In genomic region chr10:59791896-59792295, GRCm38 (mm10) we compare ENCODE assay signal across 32 mouse cellular contexts.
DNase-seq lines count a peak whose midpoint lies in the region; ATAC-seq and TF ChIP-seq lines count a peak whose summit lies in the region.
"Had no signal": no experiment of that assay in that cellular context is flagged by ENCODE, and none has a peak within 500 bp of the region (broad histone marks: within the 10 kb centered on the region; RNA-seq: fewer than 3 reads in every experiment).

No protein-coding gene starts in this region.

- no peaks in the 10 kb centered on the region for H3K27me3 ChIP-seq in kidney, adult 2 months (replicated peaks; ENCODE audit: control insufficient read depth, insufficient read depth, low read length)
- H3K27me3 ChIP-seq in kidney, embryonic 14.5 days (ENCODE audit: control insufficient read depth, insufficient read depth, low read length) = no peaks in the 10 kb centered on the region
- H3K27me3 ChIP-seq in hindbrain, embryonic 16.5 days (replicated peaks; ENCODE audit: control insufficient read depth, insufficient read depth, low read length) = no peaks in the 10 kb centered on the region
- H3K27me3 ChIP-seq: embryonic facial prominence, embryonic 13.5 days; hindbrain, embryonic 13.5 days; limb, embryonic 13.5 days; megakaryocyte, embryonic 14.5 days; midbrain, embryonic 13.5 days; stomach, embryonic 15.5 days had no signal

- H3K36me3 ChIP-seq in kidney, adult 2 months (ENCODE audit: control insufficient read depth, insufficient read depth, low read length) = no peaks in the 10 kb centered on the region
- H3K36me3 ChIP-seq in kidney, embryonic 14.5 days (ENCODE audit: control insufficient read depth, insufficient read depth, low read length) = peaks cover 11% of the 10 kb centered on the region; the same call in 1 of the 2 replicates
- H3K36me3 ChIP-seq in hindbrain, embryonic 16.5 days (ENCODE audit: control insufficient read depth, insufficient read depth, low read length) = 0 out of 2 replicates have a peak, but pooled peaks cover 4% of the 10 kb centered on the region

- TF ChIP-seq CTCF in kidney, adult 2 months (conservative IDR thresholded peaks at IDR 0.05; ENCODE audit: insufficient read depth, insufficient read length, low read depth, low read length) = no peak

- peak; percentile 39 for DNase-seq in kidney, adult 11 months
- no peak for DNase-seq in kidney, postnatal 10 days
- peak; percentile 65 for DNase-seq in kidney, adult 2 months
- DNase-seq in kidney, postnatal 36 days = peak; percentile 34 to 43
- DNase-seq in adipocyte (ENCODE audit: low spot score) = no peak
- DNase-seq: adrenal gland, adult 8-10 months; B cell, adult 2 months; cerebellum, adult 2 months; cerebellum, postnatal 25 days; gastrocnemius, postnatal 10 days; heart, postnatal 36 days; lung, adult 18-20 months; lung, postnatal 4 days; retina, postnatal 1 day; right cerebral cortex, postnatal 14 days; thymus, postnatal 14 days had no signal

- no peak overlapping the region for H3K27ac ChIP-seq in kidney, adult 2 months (ENCODE audit: insufficient read depth, low read depth, low read length)
- no peak overlapping the region for H3K27ac ChIP-seq in kidney, embryonic 14.5 days (ENCODE audit: low read depth, low read length)
- H3K27ac ChIP-seq in hindbrain, embryonic 16.5 days (ENCODE audit: low read depth, low read length) = no peak overlapping the region
- H3K27ac ChIP-seq: embryonic facial prominence, embryonic 13.5 days; forebrain, embryonic 10.5 days; limb, embryonic 13.5 days; midbrain, embryonic 13.5 days; stomach, embryonic 15.5 days had no signal

- 50% methylated on average over 5 of the region's 5 CpGs for WGBS in kidney, adult 2 months
- 73% methylated on average over 5 of the region's 5 CpGs for WGBS in kidney, embryonic 14.5 days
- WGBS in hindbrain, embryonic 16.5 days = 70% methylated on average over 5 of the region's 5 CpGs

- no peaks in the 10 kb centered on the region for H3K9me3 ChIP-seq in kidney, embryonic 14.5 days (ENCODE audit: control insufficient read depth, low read length)
- H3K9me3 ChIP-seq in hindbrain, embryonic 16.5 days (ENCODE audit: control insufficient read depth, low read length) = no peaks in the 10 kb centered on the region
- H3K9me3 ChIP-seq: embryonic facial prominence, embryonic 13.5 days; forebrain, embryonic 10.5 days; hindbrain, embryonic 13.5 days; limb, embryonic 13.5 days; megakaryocyte, embryonic 14.5 days; midbrain, embryonic 13.5 days; stomach, embryonic 15.5 days had no signal

- H3K4me1 ChIP-seq in kidney, adult 2 months (ENCODE audit: control insufficient read depth, insufficient read depth, low read length) = no peaks in the 10 kb centered on the region
- H3K4me1 ChIP-seq in kidney, embryonic 14.5 days (ENCODE audit: control insufficient read depth, insufficient read depth, low read length) = peaks cover 3% of the 10 kb centered on the region; the same call in 1 of the 2 replicates
- H3K4me1 ChIP-seq in hindbrain, embryonic 16.5 days (ENCODE audit: control insufficient read depth, insufficient read depth, low read depth, low read length) = no peaks in the 10 kb centered on the region
- H3K4me1 ChIP-seq: limb, embryonic 13.5 days; stomach, embryonic 15.5 days had no signal

- no peak overlapping the region for H3K4me2 ChIP-seq in kidney, embryonic 14.5 days (replicated peaks; ENCODE audit: low read depth, low read length)
- H3K4me2 ChIP-seq in hindbrain, embryonic 16.5 days (ENCODE audit: low read length) = no peak overlapping the region
- H3K4me2 ChIP-seq: embryonic facial prominence, embryonic 13.5 days; heart, embryonic 11.5 days; hindbrain, embryonic 13.5 days; limb, embryonic 13.5 days; liver, embryonic 11.5 days; midbrain, embryonic 13.5 days; stomach, embryonic 15.5 days had no signal

- H3K4me3 ChIP-seq in kidney, adult 2 months (ENCODE audit: insufficient read depth, low read depth, low read length) = no peak overlapping the region
- H3K4me3 ChIP-seq in kidney, embryonic 14.5 days (ENCODE audit: low read length) = no peak overlapping the region
- H3K4me3 ChIP-seq in hindbrain, embryonic 16.5 days (ENCODE audit: low read length) = no peak overlapping the region
- H3K4me3 ChIP-seq: embryonic facial prominence, embryonic 13.5 days; forebrain, embryonic 10.5 days; hindbrain, embryonic 13.5 days; layer of hippocampus, adult 2 months; limb, embryonic 13.5 days; midbrain, embryonic 13.5 days; stomach, embryonic 15.5 days had no signal

- no peak overlapping the region for H3K9ac ChIP-seq in kidney, embryonic 14.5 days (ENCODE audit: low read depth, low read length)
- H3K9ac ChIP-seq in hindbrain, embryonic 16.5 days (ENCODE audit: low read depth, low read length) = no peak overlapping the region
- H3K9ac ChIP-seq: embryonic facial prominence, embryonic 13.5 days; hindbrain, embryonic 13.5 days; limb, embryonic 13.5 days; midbrain, embryonic 13.5 days; stomach, embryonic 15.5 days had no signal

- no peak for TF ChIP-seq POLR2A in kidney, adult 2 months (IDR thresholded peaks at IDR 0.05; ENCODE audit: low read depth, low read length)

- ATAC-seq in kidney, embryonic 14.5 days (ENCODE audit: low FRiP score, low TSS enrichment) = peak; percentile 47; the same call in 1 of the 2 replicates
- no peak for ATAC-seq in hindbrain, embryonic 16.5 days
- ATAC-seq: activated CD4-positive, CD25-positive, alpha-beta regulatory T cell, adult 4 months; forebrain, embryonic 16.5 days; intestine, postnatal 0 days; lung, postnatal 0 days; midbrain, embryonic 13.5 days had no signal

Comparison
In these comparisons a context has a peak if more than half of its experiments do, and no peak if none do; other contexts are left out.
1. DNase-seq: peak in kidney, adult 11 months (single experiment), kidney, adult 2 months (single experiment) and kidney, postnatal 36 days (2 of 2); none in kidney, postnatal 10 days (single experiment) and adipocyte (single experiment).